Mouse (Mus musculus) ES-E14 (cell line): ENCODE measurements around the gene Kng2. TPM values are rescaled to one million over a fixed set of nuclear protein-coding genes. Genes with fewer than 3 reads are reported as not detected.
"Not testable (repeated sequence)": the region's sequence is repeated elsewhere in the genome, so short reads cannot be mapped to it uniquely, and the experiment has no call there.

ENCODE experiments used
- DNase-seq: peaks from one replicate; pipeline ENCODE4 v3.0.0-alpha.2; 2013; ENCODE audit warnings: low read depth, low spot score
- H3K27ac ChIP-seq: 2 replicates; pipeline ENCODE4 v1.5.1; 2012; ENCODE audit warnings: low read depth, mild to moderate bottlenecking, low read length, moderate library complexity, mixed read lengths; ENCODE audit not compliant: poor library complexity, insufficient read depth, severe bottlenecking
- H3K36me3 ChIP-seq: 2 replicates; pipeline ENCODE4 v1.6.1; 2012; ENCODE audit warnings: mild to moderate bottlenecking, low read length, moderate library complexity, mixed read lengths; ENCODE audit not compliant: control insufficient read depth, poor library complexity, insufficient read depth, severe bottlenecking
- H3K4me1 ChIP-seq, 2 experiments: fragments of 150-350 bp in 1 of 2; sonication (generic) in 1 of 2; 2 replicates each; pipeline ENCODE4 v1.6.1; 2012; ENCODE audit warnings: low read length in 2 of 2, mild to moderate bottlenecking in 1 of 2, mixed read lengths in 1 of 2; ENCODE audit not compliant: control insufficient read depth in 2 of 2, insufficient read depth in 2 of 2, poor library complexity in 1 of 2
- H3K4me3 ChIP-seq, 2 experiments: fragments of 150-350 bp in 1 of 2; sonication (generic) in 1 of 2; 2 replicates each; pipeline ENCODE4 v1.5.1; 2012; ENCODE audit warnings: low read length in 2 of 2, low read depth in 1 of 2, mild to moderate bottlenecking in 1 of 2, mixed read lengths in 1 of 2; ENCODE audit not compliant: insufficient read depth in 1 of 2, poor library complexity in 1 of 2, severe bottlenecking in 1 of 2
- H3K9ac ChIP-seq: 2 replicates; pipeline ENCODE4 v1.6.1; 2012; ENCODE audit warnings: low read depth, mild to moderate bottlenecking, low read length, mixed read lengths; ENCODE audit not compliant: poor library complexity, insufficient read depth, severe bottlenecking
- H3K9me3 ChIP-seq: fragments of 150-350 bp; sonication (generic); 2 replicates; pipeline ENCODE4 v1.6.1; 2012; ENCODE audit warnings: low read depth, mild to moderate bottlenecking, low read length; ENCODE audit not compliant: control insufficient read depth, insufficient read depth
- CHD2 ChIP-seq: IDR thresholded peaks from 2 replicates; pipeline ENCODE4 v1.6.1; 2014; ENCODE audit warnings: mild to moderate bottlenecking, low read depth, low read length, inconsistent platforms
- HCFC1 ChIP-seq: IDR thresholded peaks from 2 replicates; pipeline ENCODE4 v1.6.1; 2012; ENCODE audit warnings: low read length, inconsistent platforms, borderline replicate concordance; ENCODE audit not compliant: insufficient read depth
- MAFK ChIP-seq: IDR thresholded peaks from 2 replicates; pipeline ENCODE4 v1.6.1; 2014; ENCODE audit warnings: mild to moderate bottlenecking, low read depth, low read length, inconsistent platforms; ENCODE audit not compliant: insufficient read depth
- ZC3H11A ChIP-seq: IDR thresholded peaks from 2 replicates; pipeline ENCODE4 v1.6.1; 2012; ENCODE audit warnings: low read depth, mild to moderate bottlenecking, inconsistent platforms, low read length, borderline replicate concordance
- ZNF384 ChIP-seq: IDR thresholded peaks from 2 replicates; pipeline ENCODE4 v1.6.1; 2012; ENCODE audit warnings: low read depth, low read length, inconsistent platforms
- in situ Hi-C, 2 experiments: fragments of 600-800 bp; cut with MboI; formaldehyde crosslinking; loops; one replicate each; pipeline ENCODE4 v1.15.1; 2025; ENCODE audit warnings: low sequenced_read_pairs in 2 of 2, inconsistent platforms in 1 of 2; ENCODE audit not compliant: unreplicated experiment in 2 of 2
- total RNA-seq: library from RNA; depleted of rRNA; stranded (reverse); fragments of 300-350 nt; gene quantifications from 2 replicates; pipeline ENCODE4 v1.2.3, GENCODE M21; 2012

Kng2 gene
- total RNA-seq, 1 experiment, result 0.22 TPM

DNA sequence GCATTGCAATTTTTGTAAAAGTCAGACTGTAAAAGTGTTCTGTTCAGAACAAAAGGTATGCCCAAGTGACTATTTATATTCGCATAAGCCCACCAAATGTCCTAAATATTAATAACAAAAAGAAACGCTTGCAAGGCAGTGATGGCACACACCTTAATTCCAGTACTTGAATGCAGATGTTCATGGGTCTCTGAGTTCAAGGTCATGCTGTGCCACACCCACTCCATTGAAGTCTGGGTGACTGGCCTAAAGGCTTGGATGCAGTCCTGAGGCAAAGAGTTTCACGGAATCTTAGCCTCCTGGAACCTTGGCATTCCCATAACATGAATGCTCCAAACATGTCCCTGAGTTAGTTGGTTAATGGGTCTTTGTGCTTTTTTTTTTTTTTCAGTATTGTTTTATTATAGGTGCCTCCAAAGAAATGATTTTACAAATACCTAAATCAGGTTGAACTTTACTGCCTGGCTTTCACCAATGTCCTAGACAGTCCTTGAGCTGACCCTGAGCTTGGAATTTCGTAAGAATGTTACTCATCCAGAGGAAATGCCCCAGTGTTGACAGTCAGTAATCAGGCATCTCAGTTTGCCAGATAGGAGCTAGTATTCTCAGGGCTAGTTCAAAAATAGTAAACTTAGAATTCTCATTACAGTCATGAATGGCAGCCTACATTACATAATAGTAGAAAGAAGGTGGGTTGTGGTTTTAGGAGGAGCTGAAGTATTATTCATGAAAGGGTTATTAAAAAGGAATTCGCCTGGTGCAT, 1.6 kb upstream of the Kng2 start:
- H3K27ac ChIP-seq, result peak overlapping the region; percentile 53; the same call in 1 of the 2 replicates
- H3K4me1 ChIP-seq, result no peaks in the 10 kb centered on the region
- H3K9ac ChIP-seq, result no peak overlapping the region
- H3K9me3 ChIP-seq, result peaks cover 4% of the 10 kb centered on the region; the same call in 1 of the 2 replicates
- no peaks in the 10 kb centered on the region; the same call in 1 of the 2 replicates for H3K36me3 ChIP-seq
- no peak overlapping the region for H3K4me3 ChIP-seq
- DNase-seq, result no peak
- no peak for TF ChIP-seq ZC3H11A
- TF ChIP-seq MAFK, result no peak
- TF ChIP-seq CHD2, result peak; percentile 34; the same call in 1 of the 2 replicates
- in situ Hi-C loops, result no loop called here

- in situ Hi-C loops, DNase-seq: not testable (repeated sequence)
Measured at GRCm38 (mm10) chr16:23027341-23027740, 1.9 kb downstream of the Kng2 start.

DNA sequence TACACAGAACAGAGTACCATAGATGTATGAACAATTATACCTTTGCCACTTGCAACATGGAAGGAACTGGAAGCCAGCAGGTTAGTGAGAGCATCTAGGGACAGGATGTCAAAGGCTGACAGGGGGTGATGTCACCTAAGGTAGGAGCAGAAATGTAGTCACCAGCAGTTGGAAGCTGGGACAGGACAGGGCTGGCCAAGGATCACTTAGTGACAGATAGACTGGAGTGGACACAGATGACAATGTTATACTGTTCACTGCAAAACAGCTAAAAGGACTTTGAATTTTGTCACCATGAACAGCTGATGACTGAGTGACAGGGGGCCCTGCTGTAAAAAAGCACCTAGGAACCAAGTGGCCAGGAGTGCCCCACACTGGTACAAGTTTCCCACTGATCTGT, 2.7 kb downstream of the Kng2 start:
- DNase-seq, result no peak
- TF ChIP-seq MAFK (no peak), ZC3H11A (no peak), ZNF384 (no peak), HCFC1 (no peak), CHD2 (no peak)
- in situ Hi-C loops, result no loop called here

More at GRCm38 (mm10) chr16:23027341-23027740, 1.9 kb downstream of the Kng2 start:
- H3K4me3 ChIP-seq, H3K9ac ChIP-seq, H3K27ac ChIP-seq, H3K9me3 ChIP-seq, H3K4me1 ChIP-seq, H3K36me3 ChIP-seq: not testable (repeated sequence)

GRCm38 (mm10) chr16:23025111-23025510, 4.2 kb downstream of the Kng2 start:
- Histone ChIP-seq H3K9ac (no peak overlapping the region), H3K27ac (no peak overlapping the region), H3K36me3 (no peaks in the 10 kb centered on the region), H3K4me3 (no peak overlapping the region), H3K4me1 (peaks cover under 1 to 9% of the 10 kb centered on the region in 2 experiments; a peak in 2 of 4 replicates), H3K9me3 (no peaks in the 10 kb centered on the region)
- in situ Hi-C loops, result no loop called here
- TF ChIP-seq ZNF384, result no peak
- no peak for TF ChIP-seq CHD2
- no peak for TF ChIP-seq HCFC1
- no peak for TF ChIP-seq ZC3H11A
- no peak for TF ChIP-seq MAFK
- no peak for DNase-seq

More for the DNA sequence above, 2.7 kb downstream of the Kng2 start:
- Histone ChIP-seq H3K4me1 (peaks cover 0 to 5% of the 10 kb centered on the region in 2 experiments; a peak in 1 of 4 replicates), H3K4me3 (no peak overlapping the region), H3K36me3 (no peaks in the 10 kb centered on the region; the same call in 1 of the 2 replicates), H3K9me3 (peaks cover 1% of the 10 kb centered on the region; the same call in 1 of the 2 replicates), H3K27ac (no peak overlapping the region), H3K9ac (no peak overlapping the region)

DNA sequence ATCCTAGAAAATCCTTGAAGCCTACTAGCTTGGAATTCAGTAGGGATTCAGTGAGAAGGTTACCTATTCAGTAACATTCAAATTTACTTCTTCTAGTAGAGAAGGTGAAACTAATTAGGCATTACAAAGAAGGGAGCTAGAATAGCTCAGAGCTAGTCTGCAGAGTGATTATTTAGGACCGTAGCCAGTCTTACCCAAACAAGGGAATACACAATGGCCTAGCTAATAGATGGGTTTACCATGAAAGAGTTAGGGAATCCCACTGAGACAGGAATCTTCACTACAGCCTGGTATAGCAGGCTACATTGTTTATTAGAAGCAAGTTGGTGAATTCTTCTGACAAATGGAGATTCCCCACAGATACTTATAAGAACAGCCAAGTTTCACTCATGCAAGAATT, 8.7 kb downstream of the Kng2 start:
- H3K4me1 ChIP-seq, H3K36me3 ChIP-seq, H3K9ac ChIP-seq, DNase-seq, in situ Hi-C loops, H3K9me3 ChIP-seq, H3K27ac ChIP-seq, H3K4me3 ChIP-seq: not testable (repeated sequence)

GRCm38 (mm10) chr16:23014645-23015044, 14.6 kb downstream of the Kng2 start:
- H3K4me3 ChIP-seq, H3K27ac ChIP-seq, H3K9ac ChIP-seq, H3K4me1 ChIP-seq, H3K36me3 ChIP-seq, DNase-seq, in situ Hi-C loops, H3K9me3 ChIP-seq: not testable (repeated sequence)

GRCm38 (mm10) chr16:23013786-23014185, 15.5 kb downstream of the Kng2 start:
- H3K4me3 ChIP-seq, in situ Hi-C loops, H3K36me3 ChIP-seq, H3K9ac ChIP-seq, DNase-seq, H3K4me1 ChIP-seq, H3K9me3 ChIP-seq, H3K27ac ChIP-seq: not testable (repeated sequence)
